Mouse (Mus musculus): ENCODE measurements around the gene Gnai3. TPM values are rescaled to one million over a fixed set of nuclear protein-coding genes. Genes with fewer than 3 reads are reported as not detected.

Gene Gnai3
- polyA plus RNA-seq, 1 experiment = 31.0 TPM

GRCm38 (mm10) chr3:108062648-108063047 is 83.3 kb downstream of the Gnai3 start:
- Histone ChIP-seq H3K27me3 (replicated peaks; ENCODE audit: control insufficient read depth, insufficient read depth, low read length) (no peaks in the 10 kb centered on the region), H3K4me3 (ENCODE audit: insufficient read depth, low read depth, low read length) (no peak overlapping the region), H3K27ac (ENCODE audit: insufficient read depth, low read depth, low read length) (no peak overlapping the region), H3K4me1 (ENCODE audit: control insufficient read depth, insufficient read depth, low read length) (no peaks in the 10 kb centered on the region; the same call in 1 of the 2 replicates), H3K36me3 (ENCODE audit: control insufficient read depth, insufficient read depth, low read length) (no peaks in the 10 kb centered on the region)
- TF ChIP-seq POLR2A (IDR thresholded peaks at IDR 0.05; ENCODE audit: low read depth, low read length) = no peak
- no peak for TF ChIP-seq CTCF (conservative IDR thresholded peaks at IDR 0.05; ENCODE audit: insufficient read depth, insufficient read length, low read depth, low read length)
- no peak for DNase-seq
- WGBS = 80% methylated on average over 8 of the region's 8 CpGs

GRCm38 (mm10) chr3:108061420-108061819 is 84.5 kb downstream of the Gnai3 start:
- no peak overlapping the region for H3K27ac ChIP-seq (ENCODE audit: insufficient read depth, low read depth, low read length)
- no peaks in the 10 kb centered on the region for H3K36me3 ChIP-seq (ENCODE audit: control insufficient read depth, insufficient read depth, low read length)
- 14% methylated on average over 7 of the region's 7 CpGs for WGBS
- H3K27me3 ChIP-seq (replicated peaks; ENCODE audit: control insufficient read depth, insufficient read depth, low read length) = no peaks in the 10 kb centered on the region
- TF ChIP-seq POLR2A (IDR thresholded peaks at IDR 0.05; ENCODE audit: low read depth, low read length) (no peak), CTCF (conservative IDR thresholded peaks at IDR 0.05; ENCODE audit: insufficient read depth, insufficient read length, low read depth, low read length) (0 out of 2 replicates have a peak, but pooled peaks have one; percentile 8)
- H3K4me1 ChIP-seq (ENCODE audit: control insufficient read depth, insufficient read depth, low read length) = no peaks in the 10 kb centered on the region; the same call in 1 of the 2 replicates
- no peak overlapping the region for H3K4me3 ChIP-seq (ENCODE audit: insufficient read depth, low read depth, low read length)
- peak; percentile 76 for DNase-seq

Other genes with a start within 250 kb of the Gnai3 start
- gene Gstm7, start 214.3 kb downstream of the Gnai3 start, polyA plus RNA-seq (2012; rRNA removed) = 24.5 and 28.1 TPM in 2 replicates
- gene Gstm6, start 202.4 kb downstream of the Gnai3 start, polyA plus RNA-seq (2012; rRNA removed) = 2.5 and 4.3 TPM in 2 replicates
- gene Gstm3, start 176.9 kb downstream of the Gnai3 start, polyA plus RNA-seq (2012; rRNA removed) = 0.41 and 0.63 TPM in 2 replicates
- gene Gstm2, start 159.7 kb downstream of the Gnai3 start, polyA plus RNA-seq (2012; rRNA removed) = 190 and 212 TPM in 2 replicates
- 1,515 and 1,697 TPM in 2 replicates for gene Gstm1, start 128.2 kb downstream of the Gnai3 start, polyA plus RNA-seq (2012; rRNA removed)
- 23.4 and 23.9 TPM in 2 replicates for gene Gstm4, start 101.3 kb downstream of the Gnai3 start, polyA plus RNA-seq (2012; rRNA removed)
- gene Ampd2, start 59.5 kb downstream of the Gnai3 start, polyA plus RNA-seq (2012; rRNA removed) = 59.0 and 86.6 TPM in 2 replicates
- gene Gnat2, start 53.4 kb downstream of the Gnai3 start, polyA plus RNA-seq (2012; rRNA removed) = 0.61 TPM in 2 replicates
- gene Gpr61, start 8.7 kb upstream of the Gnai3 start, polyA plus RNA-seq (2012; rRNA removed) = not detected in 2 replicates
- 18.4 and 25.7 TPM in 2 replicates for gene Amigo1, start 40.2 kb upstream of the Gnai3 start, polyA plus RNA-seq (2012; rRNA removed)
- 7.0 and 7.1 TPM in 2 replicates for gene Cyb561d1, start 55.1 kb upstream of the Gnai3 start, polyA plus RNA-seq (2012; rRNA removed)
- 23.1 and 29.3 TPM in 2 replicates for gene Atxn7l2, start 64.8 kb upstream of the Gnai3 start, polyA plus RNA-seq (2012; rRNA removed)
- gene Sypl2, start 80.5 kb upstream of the Gnai3 start, polyA plus RNA-seq (2012; rRNA removed) = 37.7 and 38.7 TPM in 2 replicates
- 43.2 and 55.0 TPM in 2 replicates for gene Psma5, start 110.8 kb upstream of the Gnai3 start, polyA plus RNA-seq (2012; rRNA removed)
- gene Sort1, start 137.9 kb upstream of the Gnai3 start, polyA plus RNA-seq (2012; rRNA removed) = 30.2 and 34.2 TPM in 2 replicates
- 0.06 TPM in 1 of 2 replicates, not detected in the other for gene Mybphl, start 218.8 kb upstream of the Gnai3 start, polyA plus RNA-seq (2012; rRNA removed)
- gene Psrc1, start 237.7 kb upstream of the Gnai3 start, polyA plus RNA-seq (2012; rRNA removed) = 1.6 and 1.7 TPM in 2 replicates

Data from kidney, adult 2 months (tissue).